Mouse (Mus musculus) liver, embryonic 16.5 days (tissue): ENCODE data around the gene Ccdc163. TPM values are rescaled to one million over a fixed set of nuclear protein-coding genes. Genes with fewer than 3 reads are reported as not detected.

Experiments used
- ATAC-seq: fragments of 200-750 bp; cut with Nextera tagmentation; 2 replicates; pipeline ENCODE4 v1.8.0; 2017; ENCODE audit warnings: low read depth, mild to moderate bottlenecking, moderate number of reproducible peaks, moderate library complexity
- H3K27ac ChIP-seq: fragments of 300-500 bp; sonication (generic); 2 replicates; pipeline ENCODE4 v1.5.1; 2014; ENCODE audit warnings: mild to moderate bottlenecking, low read length
- H3K27me3 ChIP-seq: fragments of 300-500 bp; sonication (generic); 2 replicates; pipeline ENCODE4 v1.6.1; 2014; ENCODE audit warnings: low read depth, low read length, mixed read lengths; ENCODE audit not compliant: control insufficient read depth, insufficient read depth
- H3K36me3 ChIP-seq: fragments of 300-500 bp; sonication (generic); 2 replicates; pipeline ENCODE4 v1.6.1; 2014; ENCODE audit warnings: mild to moderate bottlenecking; ENCODE audit not compliant: control insufficient read depth, insufficient read depth
- H3K4me1 ChIP-seq: fragments of 300-500 bp; sonication (generic); 2 replicates; pipeline ENCODE4 v1.6.1; 2014; ENCODE audit warnings: low read depth, low read length, mixed read lengths; ENCODE audit not compliant: control insufficient read depth
- H3K4me2 ChIP-seq: fragments of 300-500 bp; sonication (generic); 2 replicates; pipeline ENCODE4 v1.6.1; 2014; ENCODE audit warnings: low read depth, low read length, mixed read lengths
- H3K4me3 ChIP-seq: fragments of 300-500 bp; sonication (generic); 2 replicates; pipeline ENCODE4 v1.5.1; 2014; ENCODE audit warnings: low read depth, mild to moderate bottlenecking, low read length
- H3K9ac ChIP-seq: fragments of 300-500 bp; sonication (generic); 2 replicates; pipeline ENCODE4 v1.6.1; 2014; ENCODE audit warnings: low read depth, low read length
- H3K9me3 ChIP-seq: fragments of 300-500 bp; sonication (generic); replicated peaks from 2 replicates; pipeline ENCODE4 v1.6.1; 2016; ENCODE audit warnings: low read length; ENCODE audit not compliant: control insufficient read depth
- WGBS: fragments of 180-500 bp; shearing (Covaris S2); extraction: QIAGEN DNeasy Blood & Tissue Kit; methylation state at CpG from one replicate; pipeline ENCODE4 v1.1.7; 2014; ENCODE audit not compliant: insufficient replicate concordance; 5-methylcytosine and 5-hydroxymethylcytosine counted together
- polyA plus RNA-seq: library from polyadenylated mRNA; unstranded; fragments of >200 nt; fragmentation: Nextera tagmentation; extraction: Ambion mirVana; gene quantifications from 2 replicates; pipeline ENCODE4 v1.2.1, GENCODE M21; 2015

Gene Ccdc163
- polyA plus RNA-seq, 1 experiment from 2014 or later: 12.4 TPM

- Histone ChIP-seq H3K27ac (no peak overlapping the region), H3K4me3 (no peak overlapping the region), H3K36me3 (no peaks in the 10 kb centered on the region), H3K27me3 (no peaks in the 10 kb centered on the region), H3K9ac (no peak overlapping the region), H3K9me3 (no peaks in the 10 kb centered on the region), H3K4me2 (no peak overlapping the region), H3K4me1 (no peaks in the 10 kb centered on the region)
- 38% methylated on average over 1 of the region's 1 CpGs for WGBS
- no peak for ATAC-seq
Observed at GRCm38 (mm10) chr4:116796442-116797110, 88.3 kb downstream of the Ccdc163 start.

GRCm38 (mm10) chr4:116799901-116800300, 91.6 kb downstream of the Ccdc163 start:
- ATAC-seq: no peak
- no peaks in the 10 kb centered on the region for H3K4me1 ChIP-seq
- H3K9me3 ChIP-seq: no peaks in the 10 kb centered on the region
- no peak overlapping the region for H3K9ac ChIP-seq
- 27% methylated on average over 5 of the region's 5 CpGs for WGBS
- H3K27ac ChIP-seq: no peak overlapping the region
- H3K27me3 ChIP-seq: no peaks in the 10 kb centered on the region
- peaks cover 20% of the 10 kb centered on the region for H3K36me3 ChIP-seq
- no peak overlapping the region for H3K4me3 ChIP-seq
- H3K4me2 ChIP-seq: no peak overlapping the region

Other genes with a start within 250 kb of the Ccdc163 start
- 3.4 and 3.8 TPM in 2 replicates for gene Mast2, start 244.3 kb upstream of the Ccdc163 start, polyA plus RNA-seq
- 12.3 and 13.3 TPM in 2 replicates for gene Ipp, start 201.0 kb upstream of the Ccdc163 start, polyA plus RNA-seq
- 17.8 and 20.5 TPM in 2 replicates for gene Tmem69, start 152.6 kb upstream of the Ccdc163 start, polyA plus RNA-seq
- 15.3 and 16.0 TPM in 2 replicates for gene Gpbp1l1, start 150.9 kb upstream of the Ccdc163 start, polyA plus RNA-seq
- 2.2 and 2.4 TPM in 2 replicates for gene Ccdc17, start 111.9 kb upstream of the Ccdc163 start, polyA plus RNA-seq
- 38.4 and 45.2 TPM in 2 replicates for gene Nasp, start 80.6 kb upstream of the Ccdc163 start, polyA plus RNA-seq
- gene Akr1a1, start 56.8 kb upstream of the Ccdc163 start, polyA plus RNA-seq: 294 and 297 TPM in 2 replicates
- 964 and 975 TPM in 2 replicates for gene Prdx1, start 23.0 kb upstream of the Ccdc163 start, polyA plus RNA-seq
- 8.8 and 8.9 TPM in 2 replicates for gene Mmachc, start 103 bp upstream of the Ccdc163 start, polyA plus RNA-seq
- 5.4 and 5.9 TPM in 2 replicates for gene Tesk2, start 12.4 kb downstream of the Ccdc163 start, polyA plus RNA-seq
- 11.4 and 12.6 TPM in 2 replicates for gene Toe1, start 99.1 kb downstream of the Ccdc163 start, polyA plus RNA-seq
- 2.6 and 2.9 TPM in 2 replicates for gene Mutyh, start 99.2 kb downstream of the Ccdc163 start, polyA plus RNA-seq
- 0.11 and 0.12 TPM in 2 replicates for gene Hpdl, start 113.2 kb downstream of the Ccdc163 start, polyA plus RNA-seq
- 0.01 and 0.06 TPM in 2 replicates for gene Zswim5, start 168.9 kb downstream of the Ccdc163 start, polyA plus RNA-seq